Mouse (Mus musculus) liver, adult 2 months (tissue): ENCODE data around the gene Ugt1a10.

Experiments used
- CTCF ChIP-seq: fragments of 200-500 bp; IDR thresholded peaks from 2 replicates; pipeline ENCODE4 v1.5.1; 2011; ENCODE audit warnings: low read depth, low read length, control low read depth
- POLR2A ChIP-seq: fragments of 200-500 bp; IDR thresholded peaks from 2 replicates; pipeline ENCODE4 v1.6.1; 2011; ENCODE audit warnings: low read length, control low read depth; ENCODE audit not compliant: insufficient read depth; ENCODE audit errors: extremely low read depth

GRCm38 (mm10) chr1:88104667-88105430 is 49.7 kb downstream of the Ugt1a10 start:
- no peak for TF ChIP-seq POLR2A
- TF ChIP-seq CTCF = no peak
